Mouse (Mus musculus): ENCODE measurements around the gene Gdf15.

DNA sequence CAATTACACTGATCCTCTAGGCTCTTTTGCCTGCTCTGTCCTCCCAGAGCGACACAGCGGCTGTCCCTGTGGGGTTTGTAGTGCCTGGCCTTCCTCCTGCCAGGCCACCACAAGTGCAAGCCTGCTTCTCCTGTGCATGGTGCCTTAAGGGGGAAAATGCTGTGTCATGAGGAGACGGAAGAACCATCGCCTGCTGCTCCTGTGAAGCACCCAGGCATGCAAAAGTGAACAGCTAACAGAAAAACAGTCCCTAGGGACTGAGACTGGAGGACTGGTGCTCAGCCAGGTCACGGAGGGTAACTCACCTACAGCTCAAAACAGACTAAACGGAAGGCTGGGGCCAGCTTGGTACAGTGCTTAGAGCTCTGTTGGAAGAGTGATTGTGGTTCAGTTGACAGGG lies 3.3 kb upstream of the Gdf15 start:
- TF ChIP-seq EP300 (optimal IDR thresholded peaks at IDR 0.05) (no peak), CTCF (IDR thresholded peaks at IDR 0.05; ENCODE audit: low read depth) (no peak)
